Mouse (Mus musculus) G1E (cell line): ENCODE measurements around the gene Hist1h2ac. TPM values are rescaled to one million over a fixed set of nuclear protein-coding genes. Genes with fewer than 3 reads are reported as not detected.

Experiments
- ATAC-seq: 2 replicates; pipeline ENCODE4 v1.8.0; 2016; ENCODE audit warnings: mild to moderate bottlenecking; ENCODE audit not compliant: insufficient number of reproducible peaks, poor library complexity, low FRiP score, severe bottlenecking; ENCODE audit errors: extremely low read depth
- DNase-seq: peaks from one replicate; pipeline ENCODE4 v3.0.0; 2012; ENCODE audit warnings: low spot score
- H3K27me3 ChIP-seq: 2 replicates; pipeline ENCODE4 v1.6.1; 2012; ENCODE audit warnings: mild to moderate bottlenecking, low read length, inconsistent platforms; ENCODE audit not compliant: insufficient read depth
- H3K36me3 ChIP-seq: replicated peaks from 2 replicates; pipeline ENCODE3; 2012; ENCODE audit warnings: mild to moderate bottlenecking, inconsistent platforms
- H3K4me1 ChIP-seq: 2 replicates; pipeline ENCODE4 v1.6.1; 2012; ENCODE audit warnings: low read depth, low read length, inconsistent platforms, mixed read lengths; ENCODE audit not compliant: insufficient read depth
- H3K4me3 ChIP-seq: 2 replicates; pipeline ENCODE4 v1.5.1; 2012; ENCODE audit warnings: low read depth, mild to moderate bottlenecking, inconsistent platforms, low read length, moderate library complexity, mixed read lengths
- H3K9me3 ChIP-seq: replicated peaks from 2 replicates; pipeline ENCODE4 v1.6.1; 2012; ENCODE audit warnings: inconsistent platforms
- CTCF ChIP-seq: IDR thresholded peaks from 2 replicates; pipeline ENCODE4 v1.5.1; 2012; ENCODE audit warnings: low read depth, low read length, inconsistent platforms, mixed read lengths
- GATA1 ChIP-seq: IDR thresholded peaks from 2 replicates; pipeline ENCODE4 v1.6.1; 2012; ENCODE audit warnings: borderline replicate concordance, low read length, inconsistent platforms, mixed read lengths
- GATA2 ChIP-seq: IDR thresholded peaks from 2 replicates; pipeline ENCODE4 v1.6.1; 2012; ENCODE audit warnings: low read depth, low read length, inconsistent platforms, borderline replicate concordance
- POLR2AphosphoS5 ChIP-seq: IDR thresholded peaks from 2 replicates; pipeline ENCODE4 v1.6.1; 2012; ENCODE audit warnings: low read depth, low read length, inconsistent platforms; ENCODE audit not compliant: insufficient replicate concordance
- TAL1 ChIP-seq: conservative IDR thresholded peaks from 2 replicates; pipeline ENCODE4 v1.6.1; 2012; ENCODE audit warnings: low read depth, low read length, inconsistent platforms, mixed read lengths
- polyA plus RNA-seq: library from polyadenylated mRNA; stranded (reverse); fragments of >175 nt; gene quantifications from 2 replicates; pipeline ENCODE4 v1.2.3, GENCODE M21; 2012
- total RNA-seq, 2 experiments: library from RNA; stranded (forward) in 1 of 2; stranded (reverse) in 1 of 2; fragments of 200-1000 nt in 1 of 2; fragments of >200 nt in 1 of 2; fragmentation: Nextera tagmentation in 1 of 2; gene quantifications; 2 replicates each; pipeline ENCODE4 v1.2.3; 2014 to 2017

The Hist1h2ac gene
- total and polyA plus RNA-seq, 3 experiments, result 1.1 to 54.4 (median 6.4) TPM

DNA sequence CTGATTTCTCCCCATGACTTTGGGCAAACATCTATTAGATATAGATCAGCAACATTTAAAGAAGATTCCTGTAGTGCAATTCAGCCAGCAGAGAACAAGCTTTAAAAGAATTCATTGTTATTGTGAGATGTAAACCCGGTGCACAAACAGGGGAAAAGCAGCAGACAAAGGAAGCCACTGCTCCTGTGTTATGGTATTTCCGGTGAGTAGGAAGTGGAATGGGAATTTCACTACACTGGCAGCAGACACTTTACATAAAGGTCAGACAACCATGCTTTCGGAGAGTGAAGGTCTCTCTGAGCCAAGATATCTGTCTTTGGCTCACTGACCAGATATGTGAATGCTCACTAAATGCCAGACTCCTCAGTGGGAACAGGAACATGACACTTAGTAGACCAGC lies 21.2 kb downstream of the Hist1h2ac start:
- no peak overlapping the region for H3K4me3 ChIP-seq
- no peak for DNase-seq
- H3K4me1 ChIP-seq, result peaks cover 3% of the 10 kb centered on the region; the same call in 1 of the 2 replicates
- no peak for ATAC-seq
- TF ChIP-seq GATA1 (no peak), CTCF (no peak), POLR2AphosphoS5 (no peak)
- H3K36me3 ChIP-seq, result no peaks in the 10 kb centered on the region
- peaks cover 16% of the 10 kb centered on the region for H3K27me3 ChIP-seq
- no peaks in the 10 kb centered on the region for H3K9me3 ChIP-seq

DNA sequence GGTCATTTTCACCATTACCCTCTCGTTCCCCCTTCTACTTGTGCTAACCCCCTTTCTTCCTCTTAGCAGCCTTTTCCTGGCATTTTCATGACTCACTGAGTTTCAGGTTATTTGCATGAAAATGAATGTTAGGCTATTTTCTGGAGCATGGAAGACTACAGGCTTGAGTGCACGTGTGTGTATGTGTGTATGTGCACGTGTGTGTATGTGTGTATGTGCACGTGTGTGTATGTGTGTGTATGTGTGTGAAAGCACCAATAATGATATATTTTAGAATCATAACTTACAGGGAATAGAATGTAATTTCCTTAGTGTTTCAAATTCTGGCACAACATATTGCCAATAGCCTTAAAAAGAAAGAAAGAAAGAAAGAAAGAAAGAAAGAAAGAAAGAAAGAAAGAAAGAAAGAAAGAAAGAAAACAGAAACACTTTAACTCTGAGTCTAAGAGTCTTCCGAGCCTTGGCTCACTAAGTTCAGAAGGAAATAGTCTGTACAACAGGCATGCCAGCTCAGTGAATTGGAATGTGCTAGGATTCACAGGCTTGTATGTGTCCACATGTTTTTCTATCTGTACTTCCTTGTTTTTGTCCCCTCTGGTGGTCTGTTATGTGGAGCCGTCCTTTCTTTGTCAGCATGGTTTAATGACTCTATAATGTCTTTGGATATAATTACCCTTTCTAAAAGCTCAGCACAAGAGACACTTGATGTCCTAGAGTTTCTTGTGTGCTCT lies 23.9 kb downstream of the Hist1h2ac start:
- no peak for ATAC-seq
- Histone ChIP-seq H3K9me3 (no peaks in the 10 kb centered on the region), H3K4me1 (peaks cover 3% of the 10 kb centered on the region; the same call in 1 of the 2 replicates), H3K36me3 (no peaks in the 10 kb centered on the region), H3K4me3 (no peak overlapping the region), H3K27me3 (peaks cover 18% of the 10 kb centered on the region)
- DNase-seq, result no peak
- no peak for TF ChIP-seq CTCF
- TF ChIP-seq TAL1, result no peak
- TF ChIP-seq GATA1, result no peak
- TF ChIP-seq POLR2AphosphoS5, result no peak
- TF ChIP-seq GATA2, result no peak

Other genes starting within 250 kb of the Hist1h2ac start
Only the 20 nearest of the 36 such genes appear.
- 610 and 627 TPM in 2 replicates for gene Hist1h2bf, start 109.8 kb downstream of the Hist1h2ac start, total RNA-seq (2014; fragmentation: Nextera tagmentation)
- 748 and 859 TPM in 2 replicates for gene Hist1h2bf, start 109.8 kb downstream of the Hist1h2ac start, total RNA-seq (2017)
- 5.7 and 27.4 TPM in 2 replicates for gene Hist1h2bf, start 109.8 kb downstream of the Hist1h2ac start, polyA plus RNA-seq
- gene Hist1h2ad, start 109.6 kb downstream of the Hist1h2ac start, total RNA-seq (2014; fragmentation: Nextera tagmentation), result 5.3 and 7.3 TPM in 2 replicates
- gene Hist1h2ad, start 109.6 kb downstream of the Hist1h2ac start, total RNA-seq (2017), result 491 and 756 TPM in 2 replicates
- 2.3 and 7.4 TPM in 2 replicates for gene Hist1h2ad, start 109.6 kb downstream of the Hist1h2ac start, polyA plus RNA-seq
- 524 and 556 TPM in 2 replicates for gene Hist1h3d, start 108.2 kb downstream of the Hist1h2ac start, total RNA-seq (2014; fragmentation: Nextera tagmentation)
- 92.0 and 101 TPM in 2 replicates for gene Hist1h3d, start 108.2 kb downstream of the Hist1h2ac start, total RNA-seq (2017)
- 3.7 and 9.6 TPM in 2 replicates for gene Hist1h3d, start 108.2 kb downstream of the Hist1h2ac start, polyA plus RNA-seq
- gene Hist1h4d, start 102.3 kb downstream of the Hist1h2ac start, total RNA-seq (2014; fragmentation: Nextera tagmentation), result 2,252 and 2,609 TPM in 2 replicates
- 1,080 and 1,131 TPM in 2 replicates for gene Hist1h4d, start 102.3 kb downstream of the Hist1h2ac start, total RNA-seq (2017)
- 14.6 and 40.1 TPM in 2 replicates for gene Hist1h4d, start 102.3 kb downstream of the Hist1h2ac start, polyA plus RNA-seq
- 27.7 and 30.2 TPM in 2 replicates for gene Hist1h2be, start 62.8 kb downstream of the Hist1h2ac start, total RNA-seq (2014; fragmentation: Nextera tagmentation)
- 110 and 153 TPM in 2 replicates for gene Hist1h2be, start 62.8 kb downstream of the Hist1h2ac start, total RNA-seq (2017)
- gene Hist1h2be, start 62.8 kb downstream of the Hist1h2ac start, polyA plus RNA-seq, result 0.56 and 3.5 TPM in 2 replicates
- gene Hist1h1e, start 61.4 kb downstream of the Hist1h2ac start, total RNA-seq (2014; fragmentation: Nextera tagmentation), result 1,109 and 1,273 TPM in 2 replicates
- gene Hist1h1e, start 61.4 kb downstream of the Hist1h2ac start, total RNA-seq (2017), result 215 and 254 TPM in 2 replicates
- 4.0 and 18.2 TPM in 2 replicates for gene Hist1h1e, start 61.4 kb downstream of the Hist1h2ac start, polyA plus RNA-seq
- 62.5 and 102 TPM in 2 replicates for gene Hist1h2bc, start 251 bp upstream of the Hist1h2ac start, total RNA-seq (2014; fragmentation: Nextera tagmentation)
- gene Hist1h2bc, start 251 bp upstream of the Hist1h2ac start, total RNA-seq (2017), result 387 and 479 TPM in 2 replicates
- gene Hist1h2bc, start 251 bp upstream of the Hist1h2ac start, polyA plus RNA-seq, result 8.5 and 11.3 TPM in 2 replicates
- gene Hist1h1t, start 11.9 kb upstream of the Hist1h2ac start, total RNA-seq (2014; fragmentation: Nextera tagmentation), result not detected in 2 replicates
- 0.16 and 0.29 TPM in 2 replicates for gene Hist1h1t, start 11.9 kb upstream of the Hist1h2ac start, total RNA-seq (2017)
- not detected in 2 replicates for gene Hist1h1t, start 11.9 kb upstream of the Hist1h2ac start, polyA plus RNA-seq
- 89.9 and 123 TPM in 2 replicates for gene Hist1h4c, start 14.5 kb upstream of the Hist1h2ac start, total RNA-seq (2014; fragmentation: Nextera tagmentation)
- 238 and 240 TPM in 2 replicates for gene Hist1h4c, start 14.5 kb upstream of the Hist1h2ac start, total RNA-seq (2017)
- gene Hist1h4c, start 14.5 kb upstream of the Hist1h2ac start, polyA plus RNA-seq, result 2.2 and 9.8 TPM in 2 replicates
- not detected in 2 replicates for gene Hfe, start 26.9 kb upstream of the Hist1h2ac start, total RNA-seq (2014; fragmentation: Nextera tagmentation)
- gene Hfe, start 26.9 kb upstream of the Hist1h2ac start, total RNA-seq (2017), result 0.16 TPM in 1 of 2 replicates, not detected in the other
- not detected in 2 replicates for gene Hfe, start 26.9 kb upstream of the Hist1h2ac start, polyA plus RNA-seq
- gene Hist1h1c, start 54.9 kb upstream of the Hist1h2ac start, total RNA-seq (2014; fragmentation: Nextera tagmentation), result 471 and 514 TPM in 2 replicates
- 589 and 623 TPM in 2 replicates for gene Hist1h1c, start 54.9 kb upstream of the Hist1h2ac start, total RNA-seq (2017)
- 10.5 and 25.6 TPM in 2 replicates for gene Hist1h1c, start 54.9 kb upstream of the Hist1h2ac start, polyA plus RNA-seq
- gene Hist1h3c, start 61.7 kb upstream of the Hist1h2ac start, total RNA-seq (2014; fragmentation: Nextera tagmentation), result 759 and 936 TPM in 2 replicates
- gene Hist1h3c, start 61.7 kb upstream of the Hist1h2ac start, total RNA-seq (2017), result 437 and 629 TPM in 2 replicates
- gene Hist1h3c, start 61.7 kb upstream of the Hist1h2ac start, polyA plus RNA-seq, result 8.6 and 19.8 TPM in 2 replicates
- gene Hist1h2bb, start 62.8 kb upstream of the Hist1h2ac start, total RNA-seq (2014; fragmentation: Nextera tagmentation), result 444 and 466 TPM in 2 replicates
- 1,704 and 1,978 TPM in 2 replicates for gene Hist1h2bb, start 62.8 kb upstream of the Hist1h2ac start, total RNA-seq (2017)
- gene Hist1h2bb, start 62.8 kb upstream of the Hist1h2ac start, polyA plus RNA-seq, result 4.3 and 32.5 TPM in 2 replicates
- gene Hist1h2ab, start 67.2 kb upstream of the Hist1h2ac start, total RNA-seq (2014; fragmentation: Nextera tagmentation), result 535 and 541 TPM in 2 replicates
- gene Hist1h2ab, start 67.2 kb upstream of the Hist1h2ac start, total RNA-seq (2017), result 1,062 and 1,423 TPM in 2 replicates
- 24.2 and 62.4 TPM in 2 replicates for gene Hist1h2ab, start 67.2 kb upstream of the Hist1h2ac start, polyA plus RNA-seq
- gene Hist1h3b, start 68.3 kb upstream of the Hist1h2ac start, total RNA-seq (2014; fragmentation: Nextera tagmentation), result 745 and 817 TPM in 2 replicates
- gene Hist1h3b, start 68.3 kb upstream of the Hist1h2ac start, total RNA-seq (2017), result 955 and 1,281 TPM in 2 replicates
- 5.7 and 22.8 TPM in 2 replicates for gene Hist1h3b, start 68.3 kb upstream of the Hist1h2ac start, polyA plus RNA-seq
- gene Hist1h4b, start 73.1 kb upstream of the Hist1h2ac start, total RNA-seq (2014; fragmentation: Nextera tagmentation), result 272 and 301 TPM in 2 replicates
- gene Hist1h4b, start 73.1 kb upstream of the Hist1h2ac start, total RNA-seq (2017), result 2,655 and 2,848 TPM in 2 replicates
- 6.6 and 21.7 TPM in 2 replicates for gene Hist1h4b, start 73.1 kb upstream of the Hist1h2ac start, polyA plus RNA-seq
- 408 and 465 TPM in 2 replicates for gene Hist1h4a, start 77.3 kb upstream of the Hist1h2ac start, total RNA-seq (2014; fragmentation: Nextera tagmentation)
- gene Hist1h4a, start 77.3 kb upstream of the Hist1h2ac start, total RNA-seq (2017), result 867 and 973 TPM in 2 replicates
- 12.0 and 53.5 TPM in 2 replicates for gene Hist1h4a, start 77.3 kb upstream of the Hist1h2ac start, polyA plus RNA-seq
- 261 and 263 TPM in 2 replicates for gene Hist1h3a, start 78.4 kb upstream of the Hist1h2ac start, total RNA-seq (2014; fragmentation: Nextera tagmentation)
- 139 and 203 TPM in 2 replicates for gene Hist1h3a, start 78.4 kb upstream of the Hist1h2ac start, total RNA-seq (2017)
- gene Hist1h3a, start 78.4 kb upstream of the Hist1h2ac start, polyA plus RNA-seq, result 5.3 and 8.2 TPM in 2 replicates
- 351 and 375 TPM in 2 replicates for gene Hist1h1a, start 79.7 kb upstream of the Hist1h2ac start, total RNA-seq (2014; fragmentation: Nextera tagmentation)
- 1,895 and 1,917 TPM in 2 replicates for gene Hist1h1a, start 79.7 kb upstream of the Hist1h2ac start, total RNA-seq (2017)
- 0.90 and 1.9 TPM in 2 replicates for gene Hist1h1a, start 79.7 kb upstream of the Hist1h2ac start, polyA plus RNA-seq
- not detected in 2 replicates for gene Trim38, start 86.0 kb upstream of the Hist1h2ac start, total RNA-seq (2014; fragmentation: Nextera tagmentation)
- gene Trim38, start 86.0 kb upstream of the Hist1h2ac start, total RNA-seq (2017), result 0.27 TPM in 1 of 2 replicates, not detected in the other
- not detected in 2 replicates for gene Trim38, start 86.0 kb upstream of the Hist1h2ac start, polyA plus RNA-seq